Mouse (Mus musculus): ENCODE results near the gene Fras1.

- no peak for TF ChIP-seq CTCF (IDR thresholded peaks at IDR 0.05 in 2 of 3, conservative IDR thresholded peaks at IDR 0.05 in 1 of 3; ENCODE audit: control insufficient read depth in 1 of 3, insufficient read depth in 1 of 3, low read depth in 2 of 3, low read length in 3 of 3, poor library complexity in 1 of 3, severe bottlenecking in 1 of 3)
- TF ChIP-seq MAX (IDR thresholded peaks at IDR 0.05; ENCODE audit: low read length): no peak
- TF ChIP-seq MAZ (IDR thresholded peaks at IDR 0.05; ENCODE audit: low read depth, low read length): no peak
- no peak for TF ChIP-seq GATA1 (IDR thresholded peaks at IDR 0.05; ENCODE audit: low read depth, low read length)
- TF ChIP-seq POLR2A (IDR thresholded peaks at IDR 0.05; ENCODE audit: control insufficient read depth in 1 of 2, insufficient read depth in 1 of 2, low read depth in 1 of 2, low read length in 2 of 2, poor library complexity in 1 of 2): no peak
- TF ChIP-seq RCOR1 (IDR thresholded peaks at IDR 0.05; ENCODE audit: low read depth, low read length): no peak
- TF ChIP-seq USF2 (IDR thresholded peaks at IDR 0.05; ENCODE audit: borderline replicate concordance in 1 of 2, insufficient read depth in 1 of 2, low read depth in 1 of 2, low read length in 2 of 2): no peak
- TF ChIP-seq ELF1 (IDR thresholded peaks at IDR 0.05; ENCODE audit: low read depth, low read length): no peak
- no peak for TF ChIP-seq CHD1 (IDR thresholded peaks at IDR 0.05; ENCODE audit: low read depth, low read length)
- TF ChIP-seq EP300 (IDR thresholded peaks at IDR 0.05; ENCODE audit: low read depth in 1 of 2, low read length in 2 of 2): no peak
Observed at GRCm38 (mm10) chr5:96373106-96373505, 649 bp upstream of the Fras1 start.

Data from MEL (cell line).